Mouse (Mus musculus): Measurements from ENCODE around the gene Lamtor3. TPM values are rescaled to one million over a fixed set of nuclear protein-coding genes. Genes with fewer than 3 reads are reported as not detected.

Lamtor3 gene
- polyA plus RNA-seq, 1 experiment from 2014 or later: 111 TPM

DNA sequence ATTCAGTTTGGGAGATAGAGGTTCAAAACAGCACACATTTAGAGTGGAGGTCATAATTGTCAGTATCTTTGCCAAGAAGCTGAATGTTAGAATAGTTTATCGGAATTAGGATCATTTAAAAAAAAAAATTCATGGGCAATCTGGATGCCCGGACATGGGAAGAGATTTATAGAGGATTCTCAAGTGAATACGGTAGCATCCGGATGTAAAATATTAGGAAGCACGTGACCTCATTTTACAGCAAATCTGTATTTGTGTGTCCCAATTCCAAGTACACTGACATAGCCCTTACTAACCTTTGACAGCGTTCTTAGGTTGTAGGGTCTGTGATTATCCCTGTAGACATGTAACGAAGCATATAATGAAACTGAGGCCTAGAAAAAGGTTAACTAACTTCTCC lies 1.1 kb downstream of the Lamtor3 start:
- H3K27ac ChIP-seq (ENCODE audit: low read depth, low read length): no peak overlapping the region
- no peak for ATAC-seq (ENCODE audit: low FRiP score, low TSS enrichment)
- 90% methylated on average over 7 of the region's 7 CpGs for WGBS

DNA sequence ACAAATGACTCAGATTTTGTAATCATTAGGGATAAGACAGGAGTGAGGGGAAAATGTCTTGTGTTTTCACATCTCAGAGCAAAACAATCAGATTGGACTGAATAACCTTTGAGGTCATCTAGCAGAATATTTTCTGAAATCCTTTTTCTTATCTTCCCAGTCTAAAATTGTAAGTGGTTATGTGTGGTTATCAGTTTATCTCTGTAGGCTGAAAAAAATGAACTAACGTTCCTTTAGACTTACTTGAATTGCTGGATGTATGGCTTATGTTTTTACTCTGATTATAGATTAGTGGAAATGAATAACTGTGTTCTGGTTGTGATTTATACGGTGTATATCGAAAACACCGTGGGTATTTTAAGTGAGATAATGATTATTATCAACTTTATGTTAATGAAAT lies 2.3 kb downstream of the Lamtor3 start:
- H3K9me3 ChIP-seq (ENCODE audit: control insufficient read depth, low read length): no peaks in the 10 kb centered on the region
- no peak overlapping the region for H3K27ac ChIP-seq (ENCODE audit: low read depth, low read length)
- WGBS: 95% methylated on average over 4 of the region's 4 CpGs
- no peak overlapping the region for H3K4me3 ChIP-seq (ENCODE audit: low read length)
- no peak overlapping the region for H3K4me2 ChIP-seq (replicated peaks; ENCODE audit: low read depth, low read length)
- ATAC-seq (ENCODE audit: low FRiP score, low TSS enrichment): no peak
- H3K36me3 ChIP-seq (ENCODE audit: control insufficient read depth, insufficient read depth, low read length): peaks cover 31% of the 10 kb centered on the region
- no peaks in the 10 kb centered on the region for H3K27me3 ChIP-seq (ENCODE audit: control insufficient read depth, insufficient read depth, low read length)
- H3K9ac ChIP-seq (ENCODE audit: low read depth, low read length): no peak overlapping the region
- H3K4me1 ChIP-seq (ENCODE audit: control insufficient read depth, insufficient read depth, low read length): peaks cover 6% of the 10 kb centered on the region; the same call in 1 of the 2 replicates

More for the DNA sequence above, 1.1 kb downstream of the Lamtor3 start:
- Histone ChIP-seq H3K36me3 (ENCODE audit: control insufficient read depth, insufficient read depth, low read length) (peaks cover 26% of the 10 kb centered on the region), H3K4me3 (ENCODE audit: low read length) (peak overlapping the region; percentile 83), H3K4me2 (replicated peaks; ENCODE audit: low read depth, low read length) (peak overlapping the region; percentile 64), H3K27me3 (ENCODE audit: control insufficient read depth, insufficient read depth, low read length) (no peaks in the 10 kb centered on the region), H3K9ac (ENCODE audit: low read depth, low read length) (peak overlapping the region; percentile 76; the same call in 1 of the 2 replicates), H3K4me1 (ENCODE audit: control insufficient read depth, insufficient read depth, low read length) (peaks cover 6% of the 10 kb centered on the region; the same call in 1 of the 2 replicates), H3K9me3 (ENCODE audit: control insufficient read depth, low read length) (no peaks in the 10 kb centered on the region)

DNA sequence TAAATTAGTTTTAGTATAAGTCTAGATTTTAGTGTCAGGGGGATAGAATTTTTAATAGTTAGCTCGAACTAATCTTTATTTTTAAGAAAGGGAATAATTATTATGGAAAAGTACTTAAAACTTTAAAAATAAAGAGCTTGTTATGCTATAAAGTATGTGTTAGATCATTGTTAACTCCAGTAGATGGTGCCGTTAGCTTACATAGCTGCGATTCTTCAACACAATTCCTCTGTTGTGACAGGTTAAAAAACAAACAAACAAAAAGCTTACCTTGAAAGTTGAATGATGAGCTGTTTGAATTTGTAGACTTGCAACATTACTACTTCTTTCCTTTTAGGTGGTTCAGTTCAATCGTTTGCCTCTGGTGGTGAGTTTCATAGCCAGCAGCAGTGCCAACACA lies 8.7 kb downstream of the Lamtor3 start:
- Histone ChIP-seq H3K27me3 (ENCODE audit: control insufficient read depth, insufficient read depth, low read length) (no peaks in the 10 kb centered on the region), H3K9ac (ENCODE audit: low read depth, low read length) (no peak overlapping the region), H3K27ac (ENCODE audit: low read depth, low read length) (no peak overlapping the region), H3K4me1 (ENCODE audit: control insufficient read depth, insufficient read depth, low read length) (no peaks in the 10 kb centered on the region), H3K4me2 (replicated peaks; ENCODE audit: low read depth, low read length) (no peak overlapping the region), H3K9me3 (ENCODE audit: control insufficient read depth, low read length) (no peaks in the 10 kb centered on the region), H3K36me3 (ENCODE audit: control insufficient read depth, insufficient read depth, low read length) (peaks cover 46% of the 10 kb centered on the region), H3K4me3 (ENCODE audit: low read length) (no peak overlapping the region)
- WGBS: 91% methylated on average over 4 of the region's 4 CpGs
- ATAC-seq (ENCODE audit: low FRiP score, low TSS enrichment): no peak

DNA sequence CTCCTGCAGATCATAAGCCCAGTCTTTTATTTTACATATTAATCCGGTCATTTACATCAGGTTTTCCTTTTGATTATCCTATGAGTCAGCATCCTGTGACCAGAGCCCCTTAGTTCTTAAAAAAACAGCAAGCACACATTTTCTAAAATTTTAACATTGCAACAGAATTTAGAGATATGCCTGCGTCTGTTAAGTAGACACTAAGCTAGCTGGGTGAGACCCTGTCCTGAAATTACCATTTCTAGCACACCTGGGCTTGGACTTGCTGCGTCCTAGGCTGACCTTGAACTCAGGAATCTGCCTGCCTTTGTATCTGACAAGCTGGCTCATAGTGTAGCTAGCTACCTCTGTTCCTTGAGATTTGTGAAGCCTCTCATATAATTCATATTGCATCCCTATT lies 11.6 kb downstream of the Lamtor3 start:
- 93% methylated on average over 3 of the region's 3 CpGs for WGBS
- Histone ChIP-seq H3K9me3 (ENCODE audit: control insufficient read depth, low read length) (no peaks in the 10 kb centered on the region), H3K9ac (ENCODE audit: low read depth, low read length) (no peak overlapping the region), H3K4me2 (replicated peaks; ENCODE audit: low read depth, low read length) (no peak overlapping the region), H3K36me3 (ENCODE audit: control insufficient read depth, insufficient read depth, low read length) (peaks cover 27% of the 10 kb centered on the region), H3K4me3 (ENCODE audit: low read length) (no peak overlapping the region), H3K27me3 (ENCODE audit: control insufficient read depth, insufficient read depth, low read length) (no peaks in the 10 kb centered on the region), H3K27ac (ENCODE audit: low read depth, low read length) (no peak overlapping the region), H3K4me1 (ENCODE audit: control insufficient read depth, insufficient read depth, low read length) (no peaks in the 10 kb centered on the region)
- no peak for ATAC-seq (ENCODE audit: low FRiP score, low TSS enrichment)

DNA sequence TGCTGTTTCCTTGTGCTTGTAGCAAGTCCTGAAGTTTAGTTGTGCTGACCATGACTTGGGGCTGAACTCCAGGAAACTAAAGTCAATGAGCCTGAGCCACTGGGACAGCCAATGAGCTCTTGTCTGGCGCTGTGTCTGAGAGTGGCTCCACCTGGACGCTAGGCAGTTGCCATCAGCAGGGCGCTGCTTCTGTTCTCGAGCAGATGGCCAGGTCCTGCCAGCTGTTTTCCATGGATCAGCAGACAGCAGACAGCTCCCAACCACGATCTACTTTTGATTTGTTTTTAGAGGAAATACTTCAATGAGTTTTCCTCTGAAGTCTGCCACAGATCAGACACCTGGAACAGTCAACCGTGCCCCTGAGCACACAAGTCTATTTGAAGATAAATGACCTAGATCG lies 14.4 kb downstream of the Lamtor3 start:
- no peaks in the 10 kb centered on the region for H3K27me3 ChIP-seq (ENCODE audit: control insufficient read depth, insufficient read depth, low read length)

DNA sequence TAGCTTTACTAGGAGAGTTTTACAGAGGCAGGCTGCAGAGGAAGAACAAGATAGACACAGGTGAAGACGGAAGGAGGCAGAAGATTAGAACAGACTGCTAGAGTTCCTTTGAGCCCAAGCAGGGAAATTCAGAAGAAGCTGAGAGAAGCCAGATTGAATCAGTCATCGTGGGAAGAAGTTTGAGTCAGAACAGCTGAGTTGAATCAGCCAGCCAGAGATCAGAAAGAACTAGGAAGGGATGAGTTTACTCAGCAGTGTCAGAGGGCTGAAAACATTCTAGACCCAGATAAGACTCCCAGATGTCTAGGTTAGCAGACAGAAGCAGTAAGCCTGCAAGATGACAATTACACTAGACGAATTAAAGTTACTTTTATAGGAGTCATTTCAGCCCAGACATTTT lies 15.7 kb downstream of the Lamtor3 start:
- Histone ChIP-seq H3K4me3 (ENCODE audit: low read length) (no peak overlapping the region), H3K27me3 (ENCODE audit: control insufficient read depth, insufficient read depth, low read length) (no peaks in the 10 kb centered on the region), H3K36me3 (ENCODE audit: control insufficient read depth, insufficient read depth, low read length) (peaks cover 7% of the 10 kb centered on the region; the same call in 1 of the 2 replicates), H3K9ac (ENCODE audit: low read depth, low read length) (no peak overlapping the region), H3K4me1 (ENCODE audit: control insufficient read depth, insufficient read depth, low read length) (peaks cover 10% of the 10 kb centered on the region; the same call in 1 of the 2 replicates), H3K27ac (ENCODE audit: low read depth, low read length) (no peak overlapping the region), H3K9me3 (ENCODE audit: control insufficient read depth, low read length) (no peaks in the 10 kb centered on the region), H3K4me2 (replicated peaks; ENCODE audit: low read depth, low read length) (no peak overlapping the region)
- no peak for ATAC-seq (ENCODE audit: low FRiP score, low TSS enrichment)
- WGBS: 63% methylated on average over 3 of the region's 3 CpGs

More for the DNA sequence above, 14.4 kb downstream of the Lamtor3 start:
- peak; percentile 85 for ATAC-seq (ENCODE audit: low FRiP score, low TSS enrichment)
- WGBS: 20% methylated on average over 7 of the region's 7 CpGs
- no peak overlapping the region for H3K27ac ChIP-seq (ENCODE audit: low read depth, low read length)
- no peak overlapping the region for H3K4me3 ChIP-seq (ENCODE audit: low read length)
- H3K4me2 ChIP-seq (replicated peaks; ENCODE audit: low read depth, low read length): no peak overlapping the region
- no peak overlapping the region for H3K9ac ChIP-seq (ENCODE audit: low read depth, low read length)
- H3K36me3 ChIP-seq (ENCODE audit: control insufficient read depth, insufficient read depth, low read length): peaks cover 11% of the 10 kb centered on the region; the same call in 1 of the 2 replicates
- no peaks in the 10 kb centered on the region for H3K9me3 ChIP-seq (ENCODE audit: control insufficient read depth, low read length)
- H3K4me1 ChIP-seq (ENCODE audit: control insufficient read depth, insufficient read depth, low read length): peaks cover 10% of the 10 kb centered on the region; the same call in 1 of the 2 replicates

DNA sequence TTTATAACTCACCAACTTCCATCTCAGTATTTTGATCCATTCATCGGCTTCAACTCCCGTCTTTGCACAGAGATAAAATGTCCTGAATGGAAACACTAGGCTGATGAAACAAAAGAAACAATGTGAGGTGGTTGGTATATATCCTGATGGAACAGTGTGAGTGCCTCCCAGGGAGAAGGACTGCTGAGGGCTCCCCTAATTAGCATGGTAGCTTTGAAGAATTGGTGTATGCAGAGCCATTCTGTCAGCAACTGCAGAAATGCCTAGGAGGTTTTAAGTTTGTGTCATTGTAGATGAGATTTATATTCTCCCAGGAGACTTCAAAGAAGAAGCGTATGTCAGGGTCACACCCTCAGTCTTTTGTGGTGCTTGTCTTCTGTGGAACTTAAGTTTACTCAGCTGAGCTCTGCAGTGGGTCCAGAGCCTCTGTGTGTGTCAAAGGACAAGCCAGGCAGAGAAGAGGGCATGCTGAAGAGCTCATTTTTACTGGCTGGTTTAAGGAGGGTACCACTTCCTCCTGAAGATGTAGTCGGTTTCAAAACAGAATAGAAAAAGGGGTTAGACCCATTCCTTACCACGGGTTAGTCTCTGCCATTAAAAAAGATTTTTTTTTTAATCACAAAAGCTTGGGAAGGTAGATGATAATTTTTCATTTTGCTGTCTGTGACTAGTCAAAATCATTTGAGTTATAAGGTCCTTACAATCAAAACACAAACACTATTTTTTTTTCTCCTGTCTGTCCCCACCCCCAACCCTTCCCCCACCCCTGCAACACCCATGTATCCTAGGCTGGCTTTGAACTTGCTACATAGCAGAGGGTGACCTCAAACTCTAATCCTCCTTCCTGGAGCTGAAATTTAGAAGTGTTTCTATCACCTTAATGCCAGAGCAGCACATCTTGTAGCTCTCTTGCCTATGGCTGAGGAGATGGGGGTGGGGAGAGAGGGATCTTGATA lies 17.5 kb downstream of the Lamtor3 start:
- no peak overlapping the region for H3K9ac ChIP-seq (ENCODE audit: low read depth, low read length)
- H3K9me3 ChIP-seq (ENCODE audit: control insufficient read depth, low read length): no peaks in the 10 kb centered on the region
- peak; percentile 38; the same call in 1 of the 2 replicates for ATAC-seq (ENCODE audit: low FRiP score, low TSS enrichment)
- H3K4me1 ChIP-seq (ENCODE audit: control insufficient read depth, insufficient read depth, low read length): peaks cover 10% of the 10 kb centered on the region; the same call in 1 of the 2 replicates
- H3K4me3 ChIP-seq (ENCODE audit: low read length): no peak overlapping the region
- H3K27ac ChIP-seq (ENCODE audit: low read depth, low read length): no peak overlapping the region
- H3K36me3 ChIP-seq (ENCODE audit: control insufficient read depth, insufficient read depth, low read length): no peaks in the 10 kb centered on the region
- H3K4me2 ChIP-seq (replicated peaks; ENCODE audit: low read depth, low read length): no peak overlapping the region
- no peaks in the 10 kb centered on the region for H3K27me3 ChIP-seq (ENCODE audit: control insufficient read depth, insufficient read depth, low read length)
- 39% methylated on average over 5 of the region's 5 CpGs for WGBS

DNA sequence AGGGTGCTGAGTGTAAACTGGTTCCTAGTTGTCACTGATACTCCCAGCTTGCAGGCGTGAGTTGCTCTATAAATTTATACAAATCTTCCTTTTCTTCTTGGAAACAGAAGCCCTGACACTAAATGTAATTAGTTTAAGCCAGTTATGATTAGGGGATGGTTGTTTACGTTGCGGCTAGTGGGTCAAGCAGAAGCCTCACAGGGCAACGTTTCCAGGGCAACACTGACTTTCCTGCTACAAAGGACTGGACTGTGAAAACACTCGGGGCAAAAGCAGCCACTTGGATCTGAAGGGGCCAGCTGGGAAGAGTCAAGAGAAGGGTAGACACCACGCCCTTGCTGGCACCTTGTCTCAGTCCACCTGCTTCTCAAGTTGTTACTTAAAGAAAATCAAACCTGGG lies 18.2 kb downstream of the Lamtor3 start:
- H3K9ac ChIP-seq (ENCODE audit: low read depth, low read length): no peak overlapping the region
- H3K27me3 ChIP-seq (ENCODE audit: control insufficient read depth, insufficient read depth, low read length): no peaks in the 10 kb centered on the region
- WGBS: 28% methylated on average over 6 of the region's 6 CpGs
- no peak overlapping the region for H3K4me2 ChIP-seq (replicated peaks; ENCODE audit: low read depth, low read length)
- H3K9me3 ChIP-seq (ENCODE audit: control insufficient read depth, low read length): no peaks in the 10 kb centered on the region
- H3K36me3 ChIP-seq (ENCODE audit: control insufficient read depth, insufficient read depth, low read length): no peaks in the 10 kb centered on the region
- no peak; the same call in 1 of the 2 replicates for ATAC-seq (ENCODE audit: low FRiP score, low TSS enrichment)
- peaks cover 10% of the 10 kb centered on the region; the same call in 1 of the 2 replicates for H3K4me1 ChIP-seq (ENCODE audit: control insufficient read depth, insufficient read depth, low read length)
- no peak overlapping the region for H3K27ac ChIP-seq (ENCODE audit: low read depth, low read length)
- H3K4me3 ChIP-seq (ENCODE audit: low read length): no peak overlapping the region

DNA sequence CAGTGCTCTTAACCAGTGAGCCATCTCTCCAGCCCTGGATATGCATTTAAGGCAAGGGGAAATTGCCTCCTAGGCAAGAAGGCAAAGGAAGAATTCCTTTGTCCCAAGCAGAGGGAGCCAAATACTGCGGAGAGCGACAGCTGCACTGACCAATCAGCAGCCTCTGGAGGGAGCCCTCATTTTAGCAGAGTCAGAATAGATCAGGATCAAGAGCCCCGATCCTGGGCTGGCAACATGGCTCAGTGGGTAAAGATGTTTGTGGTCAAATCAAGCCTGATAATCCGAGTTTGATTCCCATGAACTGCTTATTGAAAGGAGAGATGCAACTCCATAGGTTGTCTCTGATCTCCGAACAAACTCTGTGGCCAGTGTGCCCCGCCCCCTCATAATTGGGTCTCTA lies 20.3 kb downstream of the Lamtor3 start:
- Histone ChIP-seq H3K4me1 (ENCODE audit: control insufficient read depth, insufficient read depth, low read length) (peaks cover 10% of the 10 kb centered on the region; the same call in 1 of the 2 replicates), H3K9me3 (ENCODE audit: control insufficient read depth, low read length) (no peaks in the 10 kb centered on the region), H3K27me3 (ENCODE audit: control insufficient read depth, insufficient read depth, low read length) (no peaks in the 10 kb centered on the region), H3K36me3 (ENCODE audit: control insufficient read depth, insufficient read depth, low read length) (no peaks in the 10 kb centered on the region), H3K4me2 (replicated peaks; ENCODE audit: low read depth, low read length) (no peak overlapping the region), H3K4me3 (ENCODE audit: low read length) (no peak overlapping the region), H3K27ac (ENCODE audit: low read depth, low read length) (no peak overlapping the region), H3K9ac (ENCODE audit: low read depth, low read length) (no peak overlapping the region)
- WGBS: 56% methylated on average over 6 of the region's 6 CpGs
- ATAC-seq (ENCODE audit: low FRiP score, low TSS enrichment): peak; percentile 66; the same call in 1 of the 2 replicates

All from kidney, embryonic 14.5 days (tissue).